Mouse (Mus musculus) hindbrain, embryonic 16.5 days (tissue): ENCODE results near the gene Smcr8. TPM values are rescaled to one million over a fixed set of nuclear protein-coding genes. Genes with fewer than 3 reads are reported as not detected.

Source experiments
- ATAC-seq: fragments of 200-750 bp; cut with Nextera tagmentation; 2 replicates; pipeline ENCODE4 v1.8.0; 2017; ENCODE audit warnings: moderate TSS enrichment, moderate library complexity
- H3K27ac ChIP-seq: fragments of 300-500 bp; sonication (generic); 2 replicates; pipeline ENCODE4 v1.5.1; 2014; ENCODE audit warnings: low read depth, mild to moderate bottlenecking, control low read depth, low read length, moderate library complexity
- H3K27me3 ChIP-seq: fragments of 300-500 bp; sonication (generic); replicated peaks from 2 replicates; pipeline ENCODE4 v1.6.1; 2014; ENCODE audit warnings: low read length; ENCODE audit not compliant: control insufficient read depth, insufficient read depth
- H3K36me3 ChIP-seq: fragments of 300-500 bp; sonication (generic); 2 replicates; pipeline ENCODE4 v1.6.1; 2014; ENCODE audit warnings: mild to moderate bottlenecking, low read length, moderate library complexity, mixed read lengths; ENCODE audit not compliant: control insufficient read depth, insufficient read depth
- H3K4me1 ChIP-seq: fragments of 300-500 bp; sonication (generic); 2 replicates; pipeline ENCODE4 v1.6.1; 2014; ENCODE audit warnings: low read depth, low read length; ENCODE audit not compliant: control insufficient read depth, insufficient read depth
- H3K4me2 ChIP-seq: fragments of 300-500 bp; sonication (generic); 2 replicates; pipeline ENCODE4 v1.6.1; 2014; ENCODE audit warnings: mild to moderate bottlenecking, low read length, control low read depth, moderate library complexity
- H3K4me3 ChIP-seq: fragments of 300-500 bp; sonication (generic); 2 replicates; pipeline ENCODE4 v1.5.1; 2014; ENCODE audit warnings: mild to moderate bottlenecking, low read length, control low read depth, moderate library complexity
- H3K9ac ChIP-seq: fragments of 300-500 bp; sonication (generic); 2 replicates; pipeline ENCODE4 v1.6.1; 2014; ENCODE audit warnings: low read depth, mild to moderate bottlenecking, control low read depth, low read length, moderate library complexity
- H3K9me3 ChIP-seq: fragments of 300-500 bp; sonication (generic); 2 replicates; pipeline ENCODE4 v1.6.1; 2014; ENCODE audit warnings: mild to moderate bottlenecking, low read length, moderate library complexity; ENCODE audit not compliant: control insufficient read depth
- WGBS: fragments of 180-500 bp; shearing (Covaris S2); extraction: QIAGEN DNeasy Blood & Tissue Kit; methylation state at CpG from one replicate; pipeline ENCODE4 v1.1.7; 2014; 5-methylcytosine and 5-hydroxymethylcytosine counted together
- polyA plus RNA-seq: library from polyadenylated mRNA; unstranded; fragments of >200 nt; fragmentation: Nextera tagmentation; extraction: Ambion mirVana; gene quantifications from 2 replicates; pipeline ENCODE4 v1.2.1, GENCODE M21; 2015

Smcr8 gene
- polyA plus RNA-seq, result 4.8 and 6.7 TPM in 2 replicates

DNA sequence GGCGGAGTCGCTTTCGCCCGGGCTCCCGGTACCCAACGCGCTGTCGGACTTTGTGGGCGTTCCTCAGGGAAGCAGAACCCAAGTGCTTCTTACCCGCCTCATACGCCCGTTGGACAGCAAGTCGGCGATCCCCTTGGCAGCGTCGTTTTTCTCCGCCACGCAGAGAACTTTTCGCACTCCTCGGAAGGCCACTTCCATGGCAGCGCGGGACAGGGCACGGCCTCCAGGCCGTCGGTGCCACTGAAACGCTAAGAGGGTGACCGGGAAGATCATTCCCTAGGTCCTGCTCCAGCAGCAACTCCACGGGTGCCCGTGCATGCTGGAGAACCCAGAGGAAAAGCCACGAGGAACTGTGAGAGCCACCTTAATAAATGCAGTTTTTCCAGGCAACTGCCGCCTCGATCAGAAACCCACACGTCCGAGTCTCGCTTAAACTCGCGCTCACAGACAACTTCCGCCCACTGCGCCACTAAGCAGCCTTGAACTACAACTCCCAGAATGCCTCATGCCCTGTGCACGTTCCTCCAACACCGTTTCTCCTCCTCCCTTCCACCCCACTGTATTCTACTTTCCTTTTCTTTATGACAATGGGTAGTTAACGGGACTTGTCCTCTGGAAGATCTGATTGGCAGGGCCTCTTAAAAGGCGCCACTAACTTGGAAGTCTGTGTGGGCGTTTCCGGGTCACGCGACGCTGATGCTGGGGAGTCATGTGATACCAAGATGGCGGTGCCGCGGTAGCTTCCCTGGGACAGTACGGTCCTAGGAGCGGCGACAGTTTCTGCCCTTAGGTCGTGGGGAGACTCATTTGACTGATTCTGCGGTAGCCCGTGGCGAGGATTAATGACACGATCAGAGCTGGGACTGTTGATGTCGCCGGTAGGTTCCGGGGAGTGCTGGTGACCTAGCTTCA, at the start of gene Smcr8, which contains the start of gene Top3a:
TSS of gene Smcr8 (plus strand) at position 696 of the 912 bp plus-strand sequence.
TSS of gene Top3a (minus strand) at position 537 of the 912 bp plus-strand sequence.
- H3K9ac ChIP-seq, result peak within 1 kb of the TSS; percentile 70
- peak within 1 kb of the TSS; percentile 95 for H3K4me2 ChIP-seq
- H3K27me3 ChIP-seq, result no peaks in the 10 kb centered on the region
- peaks cover 60% of the 10 kb centered on the region for H3K4me1 ChIP-seq
- peak within 1 kb of the TSS; percentile 66 for H3K4me3 ChIP-seq
- under 1% methylated on average over 62 of the region's 62 CpGs for WGBS
- no peaks in the 10 kb centered on the region for H3K9me3 ChIP-seq
- peak within 1 kb of the TSS; percentile 79 for H3K27ac ChIP-seq
- H3K36me3 ChIP-seq, result no peaks in the 10 kb centered on the region; the same call in 1 of the 2 replicates
- ATAC-seq, result peak; percentile 99

DNA sequence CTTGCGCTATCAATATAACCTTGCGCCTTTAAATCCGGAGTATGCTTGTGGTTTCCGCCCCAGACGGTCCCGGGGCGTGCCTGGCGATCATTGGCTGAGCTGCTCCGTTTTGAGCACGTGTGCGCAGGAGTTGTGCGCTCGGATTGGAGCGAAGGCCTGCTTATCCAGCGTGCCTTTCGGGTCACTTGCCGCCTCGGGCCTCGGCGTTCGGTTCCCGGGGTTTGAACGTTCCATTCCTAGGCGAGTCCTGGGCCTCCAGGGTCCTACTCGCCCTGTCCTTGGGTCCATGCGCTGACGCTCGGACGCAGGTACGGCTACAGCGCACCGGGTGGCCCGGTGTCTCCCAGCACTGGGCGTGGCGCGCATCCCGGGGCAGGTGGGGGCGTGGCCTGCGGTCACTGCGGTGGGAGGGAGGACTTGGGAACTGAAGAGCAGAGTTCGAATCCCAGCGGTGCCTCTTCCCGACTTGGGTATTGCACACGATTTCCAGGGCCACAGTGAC, 49.0 kb upstream of the Smcr8 start, which contains the start of gene Mief2:
TSS of gene Mief2 (plus strand) at position 139 of the 502 bp plus-strand sequence.
- peak within 1 kb of the TSS; percentile 77 for H3K4me2 ChIP-seq
- peak; percentile 96 for ATAC-seq
- peaks cover 32% of the 10 kb centered on the region for H3K36me3 ChIP-seq
- no peaks in the 10 kb centered on the region for H3K9me3 ChIP-seq
- peak within 1 kb of the TSS; percentile 92 for H3K27ac ChIP-seq
- H3K4me1 ChIP-seq, result peaks cover 24% of the 10 kb centered on the region
- H3K9ac ChIP-seq, result peak within 1 kb of the TSS; percentile 92
- WGBS, result under 1% methylated on average over 44 of the region's 44 CpGs
- peak within 1 kb of the TSS; percentile 70 for H3K4me3 ChIP-seq
- H3K27me3 ChIP-seq, result no peaks in the 10 kb centered on the region

DNA sequence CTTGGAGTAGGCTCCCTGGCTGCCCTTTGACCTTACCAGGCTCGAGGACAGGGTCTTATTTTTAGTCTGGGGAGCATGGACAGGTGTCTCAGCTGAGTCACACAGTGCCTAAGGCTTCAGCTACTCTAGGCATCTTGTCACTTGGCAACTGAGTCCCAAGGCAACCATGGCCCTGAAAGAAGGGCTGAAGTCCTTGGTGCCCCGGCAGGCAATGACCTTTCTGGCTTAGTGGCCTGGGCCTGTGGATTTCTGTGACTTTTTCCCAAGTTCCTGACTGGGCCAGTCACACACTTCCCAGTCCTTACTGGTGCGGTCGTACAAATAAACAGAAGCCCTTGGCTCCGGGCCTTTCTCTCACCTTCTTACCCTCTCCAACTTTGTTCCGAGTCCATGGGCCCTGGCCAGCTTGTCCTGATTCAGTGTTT, 48.1 kb upstream of the Smcr8 start:
- WGBS, result 74% methylated on average over 6 of the region's 6 CpGs
- H3K9me3 ChIP-seq, result no peaks in the 10 kb centered on the region
- H3K4me3 ChIP-seq, result peak overlapping the region; percentile 70
- no peak overlapping the region for H3K27ac ChIP-seq
- H3K27me3 ChIP-seq, result no peaks in the 10 kb centered on the region
- peaks cover 24% of the 10 kb centered on the region for H3K36me3 ChIP-seq
- H3K9ac ChIP-seq, result peak overlapping the region; percentile 78
- H3K4me1 ChIP-seq, result peaks cover 24% of the 10 kb centered on the region
- ATAC-seq, result no peak
- peak overlapping the region; percentile 77 for H3K4me2 ChIP-seq

DNA sequence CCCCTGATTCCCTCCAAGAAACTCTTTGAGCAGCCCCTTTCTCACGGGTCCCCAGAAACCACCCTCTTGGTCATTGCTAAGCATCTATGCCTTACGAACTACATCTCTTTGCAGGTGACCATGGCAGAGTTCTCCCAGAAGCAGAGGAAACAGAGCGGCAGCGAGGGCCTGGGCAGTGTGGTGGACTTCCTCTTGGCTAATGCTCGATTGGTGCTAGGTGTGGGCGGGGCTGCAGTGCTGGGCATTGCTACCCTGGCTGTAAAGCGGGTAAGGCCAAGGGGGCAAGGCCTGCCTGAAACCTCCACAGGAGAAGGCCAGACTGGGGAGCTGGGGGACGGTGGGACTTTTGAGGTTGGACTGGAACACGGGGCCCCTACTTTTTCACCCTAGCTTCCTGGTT, 47.2 kb upstream of the Smcr8 start:
- Histone ChIP-seq H3K9me3 (no peaks in the 10 kb centered on the region), H3K27me3 (no peaks in the 10 kb centered on the region), H3K27ac (no peak overlapping the region), H3K4me1 (peaks cover 24% of the 10 kb centered on the region), H3K4me2 (no peak overlapping the region), H3K9ac (no peak overlapping the region), H3K4me3 (no peak overlapping the region), H3K36me3 (peaks cover 18% of the 10 kb centered on the region; the same call in 1 of the 2 replicates)
- no peak for ATAC-seq
- WGBS, result 91% methylated on average over 9 of the region's 9 CpGs

DNA sequence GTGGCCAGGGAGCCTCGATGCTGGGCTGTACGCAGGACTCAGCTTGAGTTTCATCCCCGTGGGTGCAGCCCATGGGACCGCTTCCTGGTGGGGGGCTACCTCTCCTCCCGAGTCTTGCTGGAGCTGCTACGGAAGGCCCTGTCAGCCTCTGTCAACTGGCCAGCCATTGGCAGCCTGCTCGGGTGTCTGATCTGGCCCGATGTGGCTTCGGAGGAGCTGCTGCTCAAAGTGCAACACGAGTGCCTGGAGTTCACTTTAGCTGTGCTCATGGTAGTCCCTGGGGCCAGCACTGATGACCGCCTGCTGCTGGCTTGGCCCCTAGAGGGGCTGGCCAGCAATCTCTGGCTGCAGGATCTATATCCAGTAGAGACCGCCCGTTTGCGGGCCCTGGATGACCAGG, 46.1 kb upstream of the Smcr8 start:
- WGBS, result 93% methylated on average over 14 of the region's 14 CpGs
- no peak overlapping the region for H3K4me2 ChIP-seq

DNA sequence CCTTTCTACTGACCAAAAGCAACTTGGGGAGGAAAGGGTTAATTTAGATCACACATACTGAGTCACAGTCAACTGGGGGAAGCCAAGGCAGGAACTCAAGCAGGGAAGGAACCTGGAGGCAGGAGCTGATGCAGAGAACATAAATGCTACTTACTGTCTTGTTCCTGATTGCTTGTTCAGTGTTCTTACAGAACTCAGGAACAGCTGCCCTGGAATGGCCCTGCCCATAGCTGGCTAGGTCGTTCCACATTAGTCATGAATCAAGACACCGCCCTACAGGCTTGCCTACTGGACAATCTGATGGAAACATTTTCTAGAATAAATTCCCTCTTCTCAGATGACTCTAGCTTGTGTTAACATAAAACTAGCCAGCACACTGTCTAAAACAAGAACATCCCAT, 43.1 kb upstream of the Smcr8 start:
- peaks cover 3% of the 10 kb centered on the region for H3K4me1 ChIP-seq
- ATAC-seq, result no peak
- H3K9me3 ChIP-seq, result no peaks in the 10 kb centered on the region
- H3K9ac ChIP-seq, result no peak overlapping the region
- no peak overlapping the region for H3K27ac ChIP-seq
- peaks cover 20% of the 10 kb centered on the region; the same call in 1 of the 2 replicates for H3K36me3 ChIP-seq
- H3K27me3 ChIP-seq, result no peaks in the 10 kb centered on the region
- no peak overlapping the region for H3K4me3 ChIP-seq
- H3K4me2 ChIP-seq, result no peak overlapping the region
- 78% methylated on average over 2 of the region's 2 CpGs for WGBS

More for the DNA sequence above, 46.1 kb upstream of the Smcr8 start:
- no peaks in the 10 kb centered on the region for H3K27me3 ChIP-seq
- H3K27ac ChIP-seq, result no peak overlapping the region
- no peak for ATAC-seq
- no peak overlapping the region for H3K4me3 ChIP-seq
- peaks cover 20% of the 10 kb centered on the region for H3K4me1 ChIP-seq
- H3K9ac ChIP-seq, result no peak overlapping the region
- no peaks in the 10 kb centered on the region for H3K9me3 ChIP-seq
- peaks cover 18% of the 10 kb centered on the region; the same call in 1 of the 2 replicates for H3K36me3 ChIP-seq

DNA sequence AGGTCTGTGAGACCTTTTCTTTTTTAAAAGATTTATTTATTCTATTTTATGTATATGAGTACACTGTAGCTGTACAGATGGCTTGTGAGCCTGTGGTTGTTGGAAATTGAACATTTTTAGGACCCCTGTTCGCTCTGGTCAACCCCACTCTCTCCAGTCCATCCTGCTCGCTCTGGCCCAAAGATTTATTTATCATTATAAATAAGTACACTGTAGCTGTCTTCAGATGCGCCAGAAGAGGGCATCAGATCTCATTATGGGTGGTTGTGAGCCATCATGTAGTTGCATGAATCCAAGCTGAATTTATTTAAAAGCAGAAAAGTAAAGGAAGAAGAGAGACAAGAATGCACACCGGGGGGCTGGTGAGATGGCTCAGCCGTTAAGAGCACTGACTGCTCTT, 42.1 kb upstream of the Smcr8 start:
- H3K27me3 ChIP-seq, result no peaks in the 10 kb centered on the region
- H3K36me3 ChIP-seq, result peaks cover 23% of the 10 kb centered on the region
- H3K4me3 ChIP-seq, result no peak overlapping the region
- H3K9ac ChIP-seq, result no peak overlapping the region
- 82% methylated on average over 5 of the region's 5 CpGs for WGBS
- H3K9me3 ChIP-seq, result no peaks in the 10 kb centered on the region
- H3K4me2 ChIP-seq, result no peak overlapping the region
- no peak overlapping the region for H3K27ac ChIP-seq
- no peaks in the 10 kb centered on the region for H3K4me1 ChIP-seq
- ATAC-seq, result no peak

DNA sequence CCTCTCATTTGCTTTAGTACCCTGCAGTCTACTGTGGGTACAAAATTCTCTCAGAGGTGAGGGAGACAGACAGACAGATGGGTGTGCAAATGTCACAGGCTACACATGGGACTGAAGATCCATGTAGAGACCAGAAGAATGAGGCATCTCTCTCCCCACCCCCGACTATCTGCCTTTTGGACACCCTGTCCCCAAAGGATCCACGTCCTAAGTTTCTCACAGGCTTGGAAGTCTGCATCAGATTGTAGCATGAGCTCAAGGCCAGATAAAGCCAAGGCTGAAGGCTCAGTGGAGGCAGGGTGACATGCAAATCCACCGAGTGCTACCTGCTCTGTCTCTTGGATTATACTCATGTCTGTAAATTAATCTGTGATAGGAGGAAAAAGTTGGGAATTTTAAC, 40.8 kb upstream of the Smcr8 start:
- H3K4me3 ChIP-seq, result no peak overlapping the region
- no peaks in the 10 kb centered on the region for H3K9me3 ChIP-seq
- no peak overlapping the region for H3K4me2 ChIP-seq
- H3K36me3 ChIP-seq, result peaks cover 21% of the 10 kb centered on the region
- H3K27me3 ChIP-seq, result no peaks in the 10 kb centered on the region
- no peak overlapping the region for H3K9ac ChIP-seq
- 85% methylated on average over 3 of the region's 3 CpGs for WGBS
- ATAC-seq, result no peak
- no peak overlapping the region for H3K27ac ChIP-seq
- no peaks in the 10 kb centered on the region for H3K4me1 ChIP-seq

DNA sequence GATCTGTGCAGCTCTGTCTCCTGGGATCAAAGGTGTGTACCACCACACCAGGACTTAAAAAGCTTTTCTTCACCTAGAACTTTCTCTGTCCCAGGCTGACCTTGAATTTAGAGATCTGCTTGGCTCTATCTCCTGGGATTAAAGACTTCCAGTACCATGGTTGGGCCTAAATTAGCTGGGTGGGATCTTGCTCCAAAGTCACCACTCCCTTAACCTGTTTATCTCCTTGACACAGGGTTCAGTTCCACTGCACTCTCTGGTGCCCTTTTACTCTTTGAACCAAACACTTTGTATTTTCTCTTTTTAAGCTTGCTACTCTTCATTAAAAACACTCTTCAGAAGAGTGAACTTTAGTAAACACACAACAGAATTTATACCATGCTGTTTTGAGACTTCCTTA, 39.9 kb upstream of the Smcr8 start:
- Histone ChIP-seq H3K4me1 (no peaks in the 10 kb centered on the region), H3K27ac (no peak overlapping the region), H3K4me3 (no peak overlapping the region), H3K9me3 (no peaks in the 10 kb centered on the region), H3K36me3 (peaks cover 14% of the 10 kb centered on the region), H3K4me2 (no peak overlapping the region), H3K9ac (no peak overlapping the region), H3K27me3 (no peaks in the 10 kb centered on the region)
- no peak for ATAC-seq
